Mouse (Mus musculus) CH12.LX (cell line): ENCODE measurements around the gene Ssbp4. TPM values are rescaled to one million over a fixed set of nuclear protein-coding genes. Genes with fewer than 3 reads are reported as not detected.

Source experiments
- DNase-seq: peaks from one replicate; pipeline ENCODE4 v3.0.0-alpha.2; 2013; ENCODE audit errors: extremely low read depth
- H3K27ac ChIP-seq: 2 replicates; pipeline ENCODE4 v1.5.1; 2012; ENCODE audit warnings: low read depth, mild to moderate bottlenecking, control low read depth, moderate library complexity; ENCODE audit not compliant: insufficient read depth
- H3K27me3 ChIP-seq: replicated peaks from 2 replicates; pipeline ENCODE3; 2012; ENCODE audit warnings: inconsistent platforms
- H3K36me3 ChIP-seq, 2 experiments: replicated peaks in 1 of 2; 2 replicates each; pipeline versions ENCODE3 to v1.6.1; 2012; ENCODE audit warnings: inconsistent platforms in 1 of 2, low read length in 1 of 2, mild to moderate bottlenecking in 1 of 2, mixed read lengths in 1 of 2, moderate library complexity in 1 of 2; ENCODE audit not compliant: control insufficient read depth in 1 of 2, insufficient read depth in 1 of 2
- H3K4me1 ChIP-seq, 2 experiments: 2 replicates each; pipeline ENCODE4 v1.6.1; 2012; ENCODE audit warnings: inconsistent platforms in 1 of 2, moderate library complexity in 1 of 2; ENCODE audit not compliant: insufficient read depth in 2 of 2, control insufficient read depth in 1 of 2
- H3K4me2 ChIP-seq: 2 replicates; pipeline ENCODE4 v1.6.1; 2012; ENCODE audit warnings: low read depth, mild to moderate bottlenecking, control low read depth; ENCODE audit not compliant: poor library complexity, insufficient read depth, severe bottlenecking
- H3K4me3 ChIP-seq, 3 experiments: fragments of 150-350 bp in 1 of 3; sonication (generic) in 1 of 3; replicated peaks in 1 of 3; 2 replicates each; pipeline versions ENCODE3 to v1.5.1; 2011 to 2012; ENCODE audit warnings: low read depth in 2 of 3, low read length in 2 of 3, mild to moderate bottlenecking in 2 of 3, moderate library complexity in 2 of 3, control low read depth in 1 of 3, improper control_type of control experiment in 1 of 3, inconsistent platforms in 1 of 3, mixed read lengths in 1 of 3; ENCODE audit not compliant: poor library complexity in 1 of 3
- H3K79me2 ChIP-seq: replicated peaks from 2 replicates; pipeline ENCODE4 v1.6.1; 2012; ENCODE audit warnings: mild to moderate bottlenecking, moderate library complexity; ENCODE audit not compliant: control insufficient read depth, poor library complexity, insufficient read depth, severe bottlenecking; ENCODE audit errors: extremely low read depth
- H3K9ac ChIP-seq: 2 replicates; pipeline ENCODE4 v1.6.1; 2012; ENCODE audit warnings: low read depth, mild to moderate bottlenecking, control low read depth, moderate library complexity; ENCODE audit not compliant: insufficient read depth
- H3K9me3 ChIP-seq: replicated peaks from 2 replicates; pipeline ENCODE3; 2012; ENCODE audit warnings: low read length, inconsistent platforms, mixed read lengths
- BHLHE40 ChIP-seq: IDR thresholded peaks from 2 replicates; pipeline ENCODE4 v1.6.1; 2011; ENCODE audit warnings: mild to moderate bottlenecking, low read depth, low read length, improper control_type of control experiment
- ELF1 ChIP-seq: IDR thresholded peaks from 2 replicates; pipeline ENCODE4 v1.6.1; 2014; ENCODE audit warnings: low read depth, mild to moderate bottlenecking, inconsistent platforms, low read length, improper control_type of control experiment
- EP300 ChIP-seq: IDR thresholded peaks from 2 replicates; pipeline ENCODE4 v1.6.1; 2011; ENCODE audit warnings: low read length, improper control_type of control experiment
- ETS1 ChIP-seq: conservative IDR thresholded peaks from 2 replicates; pipeline ENCODE4 v1.6.1; 2012; ENCODE audit warnings: low read depth, mild to moderate bottlenecking, inconsistent platforms, low read length, improper control_type of control experiment, moderate library complexity
- IRF4 ChIP-seq: IDR thresholded peaks from 2 replicates; pipeline ENCODE4 v1.6.1; 2014; ENCODE audit warnings: low read depth, mild to moderate bottlenecking, inconsistent platforms, low read length, improper control_type of control experiment
- JUN ChIP-seq: IDR thresholded peaks from 2 replicates; pipeline ENCODE4 v1.6.1; 2011; ENCODE audit warnings: low read depth, mild to moderate bottlenecking, low read length, improper control_type of control experiment, moderate library complexity; ENCODE audit not compliant: insufficient read depth
- MAX ChIP-seq: IDR thresholded peaks from 2 replicates; pipeline ENCODE4 v1.6.1; 2011; ENCODE audit warnings: low read length, improper control_type of control experiment
- MAZ ChIP-seq: IDR thresholded peaks from 2 replicates; pipeline ENCODE4 v1.6.1; 2012; ENCODE audit warnings: low read depth, mild to moderate bottlenecking, inconsistent platforms, low read length, improper control_type of control experiment, moderate library complexity
- MEF2A ChIP-seq: IDR thresholded peaks from 2 replicates; pipeline ENCODE4 v1.6.1; 2014; ENCODE audit warnings: low read depth, mild to moderate bottlenecking, inconsistent platforms, low read length, improper control_type of control experiment, borderline replicate concordance
- MXI1 ChIP-seq: IDR thresholded peaks from 2 replicates; pipeline ENCODE4 v1.6.1; 2011; ENCODE audit warnings: mild to moderate bottlenecking, low read depth, low read length, improper control_type of control experiment
- PAX5 ChIP-seq: IDR thresholded peaks from 2 replicates; pipeline ENCODE4 v1.6.1; 2012; ENCODE audit warnings: low read length, inconsistent platforms, mixed read lengths
- POLR2A ChIP-seq: IDR thresholded peaks from 2 replicates; pipeline ENCODE4 v1.6.1; 2011; ENCODE audit warnings: low read depth, mild to moderate bottlenecking, improper control_type of control experiment, low read length
- POLR2AphosphoS2 ChIP-seq: IDR thresholded peaks from 2 replicates; pipeline ENCODE4 v1.6.1; 2011; ENCODE audit warnings: low read depth, low read length, improper control_type of control experiment
- RAD21 ChIP-seq: IDR thresholded peaks from 2 replicates; pipeline ENCODE4 v1.6.1; 2011; ENCODE audit warnings: low read depth, mild to moderate bottlenecking, low read length, improper control_type of control experiment, moderate library complexity
- RCOR1 ChIP-seq: conservative IDR thresholded peaks from 2 replicates; pipeline ENCODE4 v1.6.1; 2012; ENCODE audit warnings: low read depth, mild to moderate bottlenecking, inconsistent platforms, low read length, improper control_type of control experiment
- SIN3A ChIP-seq: IDR thresholded peaks from 2 replicates; pipeline ENCODE4 v1.6.1; 2012; ENCODE audit warnings: low read length, improper control_type of control experiment, inconsistent platforms
- SMC3 ChIP-seq: IDR thresholded peaks from 2 replicates; pipeline ENCODE4 v1.6.1; 2011; ENCODE audit warnings: low read depth, low read length, improper control_type of control experiment
- TBP ChIP-seq: conservative IDR thresholded peaks from 2 replicates; pipeline ENCODE4 v1.6.1; 2011; ENCODE audit warnings: low read depth, low read length, improper control_type of control experiment
- TCF12 ChIP-seq: IDR thresholded peaks from 2 replicates; pipeline ENCODE4 v1.6.1; 2014; ENCODE audit warnings: low read depth, mild to moderate bottlenecking, inconsistent platforms, low read length, improper control_type of control experiment
- UBTF ChIP-seq: IDR thresholded peaks from 2 replicates; pipeline ENCODE4 v1.6.1; 2012; ENCODE audit warnings: low read depth, mild to moderate bottlenecking, inconsistent platforms, low read length, improper control_type of control experiment, moderate library complexity
- USF1 ChIP-seq: IDR thresholded peaks from 2 replicates; pipeline ENCODE4 v1.6.1; 2014; ENCODE audit warnings: low read depth, mild to moderate bottlenecking, inconsistent platforms, low read length, improper control_type of control experiment
- ZMIZ1 ChIP-seq: IDR thresholded peaks from 2 replicates; pipeline ENCODE4 v1.6.1; 2012; ENCODE audit warnings: low read depth, mild to moderate bottlenecking, inconsistent platforms, low read length, improper control_type of control experiment
- ZNF384 ChIP-seq: IDR thresholded peaks from 2 replicates; pipeline ENCODE4 v1.6.1; 2012; ENCODE audit warnings: low read depth, low read length, improper control_type of control experiment, inconsistent platforms
- dilution Hi-C: fragments of 300-500 bp; cut with MboI; formaldehyde crosslinking; loops from 2 replicates; pipeline ENCODE4 v1.14.3; 2020; ENCODE audit warnings: low sequenced_read_pairs; ENCODE audit not compliant: extremely low pct_unique_long_range_greater_than_20kb, extremely low pct_ligation_motif_present
- in situ Hi-C: fragments of 300-500 bp; cut with MboI; formaldehyde crosslinking; loops from 3 replicates; pipeline ENCODE4 v1.14.3; 2019; ENCODE audit warnings: low sequenced_read_pairs, low pct_ligation_motif_present, low pct_unique_long_range_greater_than_20kb, mixed read lengths
- polyA plus RNA-seq: library from polyadenylated mRNA; unstranded; fragments of >175 nt; gene quantifications from 2 replicates; pipeline ENCODE4 v1.2.1, GENCODE M21; 2012; ENCODE audit warnings: low read depth; ENCODE audit not compliant: insufficient read length
- total RNA-seq, 2 experiments: library from RNA; depleted of rRNA; stranded (reverse); fragments of 300-350 nt in 1 of 2; fragments of >200 nt in 1 of 2; gene quantifications; 2 replicates each; pipeline ENCODE4 v1.2.3; 2012 to 2014

Ssbp4 gene
- total and polyA plus RNA-seq, 3 experiments: 41.3 to 128 (median 77.3) TPM

DNA sequence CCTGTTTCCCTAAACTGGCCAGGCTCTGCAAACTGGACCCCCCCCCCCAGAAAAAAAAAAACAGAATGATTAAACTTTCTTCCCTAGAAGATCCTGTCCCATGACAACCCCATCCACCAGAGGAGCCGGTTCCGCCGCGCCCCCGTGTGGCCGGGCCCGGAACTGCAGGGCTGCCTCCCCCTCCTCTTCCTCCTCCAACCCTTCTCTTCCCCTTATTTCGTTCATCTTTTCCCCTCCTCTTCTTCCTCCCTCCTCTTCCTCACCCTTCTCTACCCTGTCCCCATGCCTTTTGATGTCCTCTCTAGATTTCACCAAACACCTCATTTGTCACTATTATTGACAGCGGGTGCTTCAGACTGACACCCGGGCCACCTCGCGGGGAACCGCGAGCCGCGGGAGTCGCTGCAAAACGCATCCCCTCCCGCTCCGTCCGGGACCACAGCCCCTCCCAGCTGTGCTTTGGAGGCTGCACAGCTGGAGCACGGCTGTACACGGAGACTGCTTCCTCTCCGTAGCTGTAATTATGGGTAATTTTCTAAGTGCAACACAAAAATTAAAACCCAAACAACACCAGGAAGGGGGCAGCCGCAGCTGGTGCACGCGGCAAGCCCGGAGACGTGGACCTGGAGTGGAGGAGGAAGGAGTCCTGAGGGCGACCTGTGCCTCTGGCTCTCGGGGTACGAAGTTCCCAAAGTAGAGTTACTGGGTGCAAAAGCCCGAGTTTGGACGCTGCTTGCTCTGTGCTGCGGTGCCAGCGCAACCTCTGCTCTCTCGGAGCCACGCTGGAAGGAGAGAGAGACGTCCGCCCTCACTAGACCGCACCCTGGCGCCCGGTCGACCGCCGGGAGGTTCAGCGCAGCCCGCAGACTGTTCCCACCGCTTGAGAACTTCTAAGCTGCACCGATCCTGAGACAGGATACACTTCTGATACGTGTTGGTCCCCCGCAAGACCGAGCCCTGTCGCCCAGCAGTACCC, 2.4 kb upstream of the Ssbp4 start (continued):
- peak; percentile 52 for TF ChIP-seq SMC3

DNA sequence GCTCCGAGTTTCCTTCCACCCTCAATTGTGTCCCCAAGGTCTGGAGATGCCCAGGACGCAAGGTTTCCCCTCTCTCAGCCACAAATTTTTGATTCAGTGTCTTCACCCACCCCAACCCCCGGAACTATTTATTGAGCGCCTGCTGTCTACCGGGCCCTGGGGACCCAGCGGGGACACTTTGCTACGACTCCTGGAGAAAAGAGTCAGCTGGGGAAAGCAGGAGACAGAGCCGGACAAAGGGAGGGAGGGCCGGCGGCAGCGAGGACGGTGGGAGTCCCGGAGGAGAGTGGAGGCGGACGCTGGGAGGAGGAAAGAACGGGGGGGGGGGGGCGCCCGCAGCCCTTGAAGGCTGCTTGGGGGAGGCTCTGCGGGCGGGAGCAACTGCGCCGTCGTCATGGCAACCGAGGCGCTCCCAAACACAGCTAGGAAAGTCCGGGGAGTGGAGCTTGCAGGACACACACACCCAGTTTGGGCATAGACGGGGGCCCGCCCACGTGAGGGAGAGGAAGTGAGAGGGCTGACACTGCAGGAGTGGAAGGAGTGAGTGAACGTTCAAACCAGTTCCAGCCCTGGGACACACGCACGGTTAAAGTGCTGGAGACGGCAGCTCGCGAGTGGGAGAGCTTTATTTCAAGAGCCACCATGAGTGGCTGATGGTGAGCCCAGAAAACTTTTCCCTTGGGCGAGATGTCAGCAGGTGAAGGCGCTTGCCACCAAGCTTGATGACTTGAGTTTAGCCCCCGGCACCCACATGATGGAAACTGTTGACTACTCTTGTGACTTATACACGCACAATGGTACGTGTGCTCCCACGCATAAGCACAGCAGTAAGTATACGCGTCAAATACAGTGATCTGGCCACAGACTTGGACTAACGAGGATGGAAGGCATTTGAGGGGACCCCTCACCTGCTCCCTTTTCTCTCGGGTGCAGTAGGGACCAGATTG, 1.4 kb upstream of the Ssbp4 start:
- Histone ChIP-seq H3K27me3 (no peaks in the 10 kb centered on the region), H3K9me3 (no peaks in the 10 kb centered on the region), H3K36me3 (peaks cover 0 to 11% of the 10 kb centered on the region in 2 experiments), H3K27ac (peak overlapping the region; percentile 90)
- DNase-seq: peak; percentile 93
- peak; percentile 68; the same call in 1 of the 2 replicates for TF ChIP-seq ELF1
- TF ChIP-seq RCOR1: peak; percentile 56; the same call in 1 of the 2 replicates
- peak; percentile 66 for TF ChIP-seq EP300
- no peak for TF ChIP-seq SMC3
- TF ChIP-seq TCF12: peak; percentile 84
- TF ChIP-seq MAX: peak; percentile 70
- TF ChIP-seq ZNF384: no peak
- TF ChIP-seq SIN3A: peak; percentile 74; the same call in 1 of the 2 replicates
- TF ChIP-seq MAZ: peak; percentile 74; the same call in 1 of the 2 replicates
- no peak for TF ChIP-seq PAX5
- TF ChIP-seq UBTF: no peak
- no peak for TF ChIP-seq RAD21
- TF ChIP-seq POLR2A: peak; percentile 60
- TF ChIP-seq IRF4: peak; percentile 90
- TF ChIP-seq MXI1: peak; percentile 91
- peak; percentile 53 for TF ChIP-seq USF1
- peak; percentile 99 for TF ChIP-seq BHLHE40
- TF ChIP-seq POLR2AphosphoS2: no peak
- TF ChIP-seq ETS1: peak; percentile 87
- TF ChIP-seq MEF2A: peak; percentile 66; the same call in 1 of the 2 replicates
- no peak for TF ChIP-seq ZMIZ1
- 0 out of 2 replicates have a peak, but pooled peaks have one; percentile 44 for TF ChIP-seq TBP
- no peak for TF ChIP-seq JUN
- TF ChIP-seq, all 38 proteins: peak for 15
- Histone ChIP-seq H3K4me3 (peak overlapping the region; percentile 45 to 79 (median 60)), H3K4me2 (peak overlapping the region; percentile 84), H3K4me1 (peaks cover 19 to 65% of the 10 kb centered on the region in 2 experiments), H3K79me2 (peaks cover 9% of the 10 kb centered on the region; the same call in 1 of the 2 replicates), H3K9ac (peak overlapping the region; percentile 66)
- dilution Hi-C loops: no loop called here
- in situ Hi-C loops: loop anchor here (5.0 to 10.0 kb wide), 2 partner anchors 37 to 65 kb away; no protein-coding TSS in a partner anchor
